Mouse (Mus musculus) midbrain, embryonic 11.5 days (tissue): ENCODE data around the gene Olfr282. TPM values are rescaled to one million over a fixed set of nuclear protein-coding genes. Genes with fewer than 3 reads are reported as not detected.

Source experiments
- ATAC-seq: fragments of 200-750 bp; cut with Nextera tagmentation; 2 replicates; pipeline ENCODE4 v1.8.0; 2017; ENCODE audit warnings: moderate TSS enrichment, moderate library complexity; ENCODE audit not compliant: low FRiP score
- DNase-seq: peaks from one replicate; pipeline ENCODE4 v3.0.0; 2015; ENCODE audit warnings: low spot score; ENCODE audit errors: missing footprints
- H3K27ac ChIP-seq: fragments of 300-500 bp; sonication (generic); 2 replicates; pipeline ENCODE4 v1.5.1; 2014; ENCODE audit warnings: low read depth, low read length
- H3K27me3 ChIP-seq: fragments of 300-500 bp; sonication (generic); 2 replicates; pipeline ENCODE4 v1.6.1; 2014; ENCODE audit warnings: mild to moderate bottlenecking, low read length, moderate library complexity, mixed read lengths; ENCODE audit not compliant: control insufficient read depth, insufficient read depth
- H3K36me3 ChIP-seq: fragments of 300-500 bp; sonication (generic); 2 replicates; pipeline ENCODE4 v1.6.1; 2014; ENCODE audit warnings: mild to moderate bottlenecking, low read length, moderate library complexity, mixed read lengths; ENCODE audit not compliant: control insufficient read depth, insufficient read depth
- H3K4me1 ChIP-seq: fragments of 300-500 bp; sonication (generic); 2 replicates; pipeline ENCODE4 v1.6.1; 2014; ENCODE audit warnings: low read length; ENCODE audit not compliant: control insufficient read depth, insufficient read depth
- H3K4me2 ChIP-seq: fragments of 300-500 bp; sonication (generic); 2 replicates; pipeline ENCODE4 v1.6.1; 2014; ENCODE audit warnings: mild to moderate bottlenecking, moderate library complexity
- H3K4me3 ChIP-seq: fragments of 300-500 bp; sonication (generic); 2 replicates; pipeline ENCODE4 v1.5.1; 2014; ENCODE audit warnings: low read depth, low read length
- H3K9ac ChIP-seq: fragments of 300-500 bp; sonication (generic); 2 replicates; pipeline ENCODE4 v1.6.1; 2014; ENCODE audit warnings: low read length
- H3K9me3 ChIP-seq: fragments of 300-500 bp; sonication (generic); 2 replicates; pipeline ENCODE4 v1.6.1; 2016; ENCODE audit warnings: low read length; ENCODE audit not compliant: control insufficient read depth
- whole genome bisulfite sequencing: fragments of 180-500 bp; shearing (Covaris S2); extraction: QIAGEN DNeasy Blood & Tissue Kit; methylation state at CpG from one replicate; pipeline ENCODE4 v1.1.7; 2014; 5-methylcytosine and 5-hydroxymethylcytosine counted together
- polyA plus RNA-seq: library from polyadenylated mRNA; unstranded; fragments of >200 nt; fragmentation: Nextera tagmentation; extraction: Ambion mirVana; gene quantifications from 2 replicates; pipeline ENCODE4 v1.2.1, GENCODE M21; 2014

The Olfr282 gene
- polyA plus RNA-seq, 1 experiment from 2014 or later, result not detected

DNA sequence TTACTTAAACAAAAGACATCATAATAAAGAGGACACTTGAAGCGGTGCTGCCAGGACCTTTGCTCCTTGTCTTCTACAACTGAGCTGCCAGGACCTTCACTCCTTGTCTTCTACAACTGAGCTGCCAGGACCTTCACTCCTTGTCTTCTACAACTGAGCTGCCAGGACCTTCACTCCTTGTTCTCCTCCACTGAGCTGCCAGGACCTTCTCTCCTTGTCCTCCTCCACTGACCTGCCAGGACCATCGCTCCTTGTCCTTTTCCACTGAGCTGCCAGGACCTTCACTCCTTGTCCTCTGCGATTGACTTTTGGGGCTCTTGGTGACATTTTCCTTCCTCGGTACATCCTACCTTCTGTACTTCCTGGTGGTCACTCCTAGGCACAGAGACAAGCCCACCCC, 17.5 kb downstream of the Olfr282 start:
- Histone ChIP-seq H3K9me3 (no peaks in the 10 kb centered on the region), H3K27me3 (no peaks in the 10 kb centered on the region), H3K27ac (no peak overlapping the region), H3K9ac (no peak overlapping the region), H3K36me3 (no peaks in the 10 kb centered on the region), H3K4me1 (no peaks in the 10 kb centered on the region), H3K4me3 (no peak overlapping the region), H3K4me2 (no peak overlapping the region)
- WGBS, result 62% methylated on average over 4 of the region's 4 CpGs
- ATAC-seq, result no peak
- DNase-seq, result no peak

GRCm38 (mm10) chr15:98452288-98452687, 21.3 kb downstream of the Olfr282 start, which contains the start of gene Olfr281:
Gene Olfr281 (plus strand): TSS chr15:98452588.
- no peak within 1 kb of the TSS for H3K4me2 ChIP-seq
- no peak within 1 kb of the TSS for H3K27ac ChIP-seq
- H3K9ac ChIP-seq, result no peak within 1 kb of the TSS
- no peak for DNase-seq
- ATAC-seq, result no peak
- no peaks in the 10 kb centered on the region for H3K27me3 ChIP-seq
- WGBS, result 83% methylated on average over 7 of the region's 7 CpGs
- no peak within 1 kb of the TSS for H3K4me3 ChIP-seq
- H3K36me3 ChIP-seq, result no peaks in the 10 kb centered on the region
- no peaks in the 10 kb centered on the region for H3K9me3 ChIP-seq
- H3K4me1 ChIP-seq, result no peaks in the 10 kb centered on the region

GRCm38 (mm10) chr15:98469596-98469995, 38.6 kb downstream of the Olfr282 start, which contains the start of gene OR5BS1P:
Gene OR5BS1P (plus strand): TSS chr15:98469896.
- Histone ChIP-seq H3K36me3 (no peaks in the 10 kb centered on the region), H3K27me3 (no peaks in the 10 kb centered on the region), H3K4me3 (no peak within 1 kb of the TSS), H3K4me2 (no peak within 1 kb of the TSS), H3K9ac (no peak within 1 kb of the TSS), H3K27ac (no peak within 1 kb of the TSS), H3K4me1 (no peaks in the 10 kb centered on the region), H3K9me3 (no peaks in the 10 kb centered on the region)
- DNase-seq, result no peak
- WGBS, result 90% methylated on average over 4 of the region's 4 CpGs
- ATAC-seq, result no peak

DNA sequence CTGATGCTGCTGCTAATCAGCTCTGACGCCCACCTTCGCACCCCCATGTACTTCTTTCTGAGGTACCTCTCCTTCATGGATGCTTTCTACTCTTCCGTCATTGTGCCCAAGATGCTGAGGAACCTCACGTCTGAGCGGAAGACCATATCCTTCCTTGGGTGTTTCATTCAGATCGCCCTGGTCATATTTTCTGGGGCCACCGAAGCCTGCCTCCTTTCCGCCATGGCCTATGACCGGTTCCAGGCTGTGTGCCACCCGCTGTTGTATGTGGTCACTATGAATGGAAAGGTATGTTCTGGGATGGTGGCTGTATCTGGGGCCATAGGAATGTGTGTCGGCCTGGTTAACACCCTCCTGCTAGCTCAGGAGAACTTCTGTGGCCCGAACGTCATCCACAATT, 40.5 kb downstream of the Olfr282 start:
- no peak overlapping the region for H3K27ac ChIP-seq
- no peaks in the 10 kb centered on the region for H3K4me1 ChIP-seq
- H3K9ac ChIP-seq, result no peak overlapping the region
- H3K9me3 ChIP-seq, result no peaks in the 10 kb centered on the region
- WGBS, result 94% methylated on average over 13 of the region's 13 CpGs
- H3K27me3 ChIP-seq, result no peaks in the 10 kb centered on the region
- no peak overlapping the region for H3K4me3 ChIP-seq
- DNase-seq (no peak), ATAC-seq (no peak)
- H3K36me3 ChIP-seq, result no peaks in the 10 kb centered on the region
- no peak overlapping the region for H3K4me2 ChIP-seq

- Histone ChIP-seq H3K4me1 (no peaks in the 10 kb centered on the region), H3K9me3 (no peaks in the 10 kb centered on the region), H3K4me2 (no peak overlapping the region), H3K27me3 (no peaks in the 10 kb centered on the region), H3K9ac (no peak overlapping the region), H3K27ac (no peak overlapping the region), H3K4me3 (no peak overlapping the region), H3K36me3 (no peaks in the 10 kb centered on the region)
- ATAC-seq (no peak), DNase-seq (no peak)
- 79% methylated on average over 10 of the region's 10 CpGs for WGBS
Measured at GRCm38 (mm10) chr15:98474958-98475357, 43.9 kb downstream of the Olfr282 start.

- no peaks in the 10 kb centered on the region for H3K27me3 ChIP-seq
- H3K9ac ChIP-seq, result no peak overlapping the region
- WGBS, result 56% methylated on average over 10 of the region's 10 CpGs
- no peak overlapping the region for H3K4me3 ChIP-seq
- no peak for ATAC-seq
- DNase-seq, result no peak
- no peak overlapping the region for H3K27ac ChIP-seq
- no peaks in the 10 kb centered on the region for H3K36me3 ChIP-seq
- H3K4me1 ChIP-seq, result no peaks in the 10 kb centered on the region
- H3K9me3 ChIP-seq, result no peaks in the 10 kb centered on the region
- H3K4me2 ChIP-seq, result no peak overlapping the region
Measured at GRCm38 (mm10) chr15:98475382-98475781, 44.4 kb downstream of the Olfr282 start.

DNA sequence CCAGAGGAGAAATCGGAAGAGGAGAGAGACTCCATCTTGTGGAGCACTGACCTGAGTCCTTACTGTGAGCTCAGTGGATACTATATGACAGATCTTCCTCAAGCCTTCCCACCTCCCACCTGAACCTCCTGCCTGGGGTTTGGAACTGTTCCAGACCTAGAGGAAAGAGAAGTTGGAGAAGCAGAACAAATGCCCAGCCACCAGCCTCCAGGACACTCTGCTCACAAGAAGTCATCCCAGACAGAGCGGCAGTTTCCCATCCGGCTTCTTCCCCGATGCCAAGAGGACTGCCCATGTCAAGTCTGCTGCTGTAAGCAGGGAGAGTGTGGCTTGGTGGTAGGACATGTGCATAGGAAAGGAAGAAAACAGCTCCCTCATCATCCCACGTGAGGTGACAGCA, 45.3 kb downstream of the Olfr282 start:
- H3K4me3 ChIP-seq, result no peak overlapping the region
- no peaks in the 10 kb centered on the region for H3K9me3 ChIP-seq
- ATAC-seq, result no peak
- no peaks in the 10 kb centered on the region for H3K4me1 ChIP-seq
- H3K27me3 ChIP-seq, result no peaks in the 10 kb centered on the region
- no peaks in the 10 kb centered on the region for H3K36me3 ChIP-seq
- H3K4me2 ChIP-seq, result no peak overlapping the region
- no peak overlapping the region for H3K9ac ChIP-seq
- no peak for DNase-seq
- no peak overlapping the region for H3K27ac ChIP-seq
- 75% methylated on average over 5 of the region's 5 CpGs for WGBS

- no peak overlapping the region for H3K27ac ChIP-seq
- no peaks in the 10 kb centered on the region for H3K27me3 ChIP-seq
- H3K4me2 ChIP-seq, result no peak overlapping the region
- no peak for DNase-seq
- H3K4me1 ChIP-seq, result no peaks in the 10 kb centered on the region
- no peak overlapping the region for H3K4me3 ChIP-seq
- whole genome bisulfite sequencing, result 71% methylated on average over 7 of the region's 7 CpGs
- no peaks in the 10 kb centered on the region for H3K9me3 ChIP-seq
- H3K9ac ChIP-seq, result no peak overlapping the region
- no peaks in the 10 kb centered on the region for H3K36me3 ChIP-seq
- ATAC-seq, result no peak
Measured at GRCm38 (mm10) chr15:98479568-98480102, 48.6 kb downstream of the Olfr282 start.

GRCm38 (mm10) chr15:98482701-98483100, 51.7 kb downstream of the Olfr282 start, which contains the start of gene Lalba:
Gene Lalba (minus strand): TSS chr15:98482721.
- H3K4me3 ChIP-seq, result no peak within 1 kb of the TSS
- no peaks in the 10 kb centered on the region for H3K36me3 ChIP-seq
- 60% methylated on average over 3 of the region's 3 CpGs for WGBS
- H3K4me2 ChIP-seq, result no peak within 1 kb of the TSS
- DNase-seq, result no peak
- no peaks in the 10 kb centered on the region for H3K4me1 ChIP-seq
- H3K27me3 ChIP-seq, result no peaks in the 10 kb centered on the region
- no peak within 1 kb of the TSS for H3K27ac ChIP-seq
- H3K9me3 ChIP-seq, result no peaks in the 10 kb centered on the region
- H3K9ac ChIP-seq, result no peak within 1 kb of the TSS
- ATAC-seq, result no peak
